Mouse (Mus musculus) intestine, embryonic 14.5 days (tissue): ENCODE measurements around the gene Gm19684. TPM values are rescaled to one million over a fixed set of nuclear protein-coding genes. Genes with fewer than 3 reads are reported as not detected.
"Not testable (repeated sequence)": the region's sequence is repeated elsewhere in the genome, so short reads cannot be mapped to it uniquely, and the experiment has no call there.

Source experiments
- ATAC-seq: fragments of 200-750 bp; cut with Nextera tagmentation; replicated peaks from 2 replicates; pipeline ENCODE4 v1.8.0; 2017; ENCODE audit warnings: low read depth, moderate number of reproducible peaks, moderate TSS enrichment, moderate library complexity; ENCODE audit not compliant: low FRiP score, low TSS enrichment
- DNase-seq: peaks from one replicate; pipeline ENCODE4 v3.0.0-alpha.2; 2018; ENCODE audit warnings: low spot score
- H3K27ac ChIP-seq: fragments of 300-500 bp; sonication (generic); 2 replicates; pipeline ENCODE4 v1.5.1; 2014; ENCODE audit warnings: low read depth, mild to moderate bottlenecking, control low read depth
- H3K27me3 ChIP-seq: fragments of 300-500 bp; sonication (generic); replicated peaks from 2 replicates; pipeline ENCODE4 v1.6.1; 2014; ENCODE audit warnings: low read length, control low read depth; ENCODE audit not compliant: control insufficient read depth, insufficient read depth
- H3K36me3 ChIP-seq: fragments of 300-500 bp; sonication (generic); 2 replicates; pipeline ENCODE4 v1.6.1; 2014; ENCODE audit warnings: low read length, control low read depth; ENCODE audit not compliant: control insufficient read depth, insufficient read depth
- H3K4me1 ChIP-seq: fragments of 300-500 bp; sonication (generic); replicated peaks from 2 replicates; pipeline ENCODE4 v1.6.1; 2014; ENCODE audit warnings: low read length, control low read depth, mixed read lengths; ENCODE audit not compliant: control insufficient read depth, insufficient read depth
- H3K4me2 ChIP-seq: fragments of 300-500 bp; sonication (generic); 2 replicates; pipeline ENCODE4 v1.6.1; 2014; ENCODE audit warnings: low read length
- H3K4me3 ChIP-seq: fragments of 300-500 bp; sonication (generic); 2 replicates; pipeline ENCODE4 v1.5.1; 2014; ENCODE audit warnings: low read depth, low read length, control low read depth, mixed read lengths
- H3K9ac ChIP-seq: fragments of 300-500 bp; sonication (generic); 2 replicates; pipeline ENCODE4 v1.6.1; 2014; ENCODE audit warnings: mild to moderate bottlenecking, low read length
- H3K9me3 ChIP-seq: fragments of 300-500 bp; sonication (generic); 2 replicates; pipeline ENCODE4 v1.6.1; 2016; ENCODE audit warnings: low read length, control low read depth; ENCODE audit not compliant: control insufficient read depth
- WGBS: fragments of 180-500 bp; shearing (Covaris S2); extraction: QIAGEN DNeasy Blood & Tissue Kit; methylation state at CpG from one replicate; pipeline ENCODE4 v1.1.7; 2014; 5-methylcytosine and 5-hydroxymethylcytosine counted together
- polyA plus RNA-seq: library from polyadenylated mRNA; unstranded; fragments of >200 nt; fragmentation: Nextera tagmentation; extraction: Ambion mirVana; gene quantifications from 2 replicates; pipeline ENCODE4 v1.2.1, GENCODE M21; 2014

Gene Gm19684
- polyA plus RNA-seq, 1 experiment from 2014 or later = not detected

- DNase-seq = peak; percentile 62
- Histone ChIP-seq H3K4me1 (0 out of 2 replicates have a peak, but pooled peaks cover 3% of the 10 kb centered on the region), H3K36me3 (no peaks in the 10 kb centered on the region), H3K9me3 (no peaks in the 10 kb centered on the region), H3K27me3 (peaks cover 74% of the 10 kb centered on the region), H3K27ac (no peak overlapping the region), H3K9ac (no peak overlapping the region), H3K4me2 (no peak overlapping the region), H3K4me3 (no peak overlapping the region)
- no peak for ATAC-seq
- WGBS = 2% methylated on average over 56 of the region's 56 CpGs
Observed at GRCm38 (mm10) chr17:36161129-36162051, 39.9 kb downstream of the Gm19684 start.

GRCm38 (mm10) chr17:36166901-36167300 is 45.4 kb downstream of the Gm19684 start:
- WGBS = 25% methylated on average over 2 of the region's 2 CpGs
- H3K27me3 ChIP-seq = peaks cover 77% of the 10 kb centered on the region
- H3K4me3 ChIP-seq = not testable (repeated sequence)

GRCm38 (mm10) chr17:36167306-36168038 is 46.0 kb downstream of the Gm19684 start:
- peak; percentile 27; the same call in 1 of the 2 replicates for ATAC-seq
- 2% methylated on average over 50 of the region's 51 CpGs for WGBS
- no peak overlapping the region for H3K27ac ChIP-seq
- H3K4me1 ChIP-seq = no peaks in the 10 kb centered on the region
- DNase-seq = peak; percentile 63
- no peaks in the 10 kb centered on the region for H3K9me3 ChIP-seq
- peak overlapping the region; percentile 28 for H3K4me3 ChIP-seq
- no peak overlapping the region for H3K9ac ChIP-seq
- H3K4me2 ChIP-seq = peak overlapping the region; percentile 48
- H3K36me3 ChIP-seq = no peaks in the 10 kb centered on the region
- peaks cover 71% of the 10 kb centered on the region for H3K27me3 ChIP-seq

More at GRCm38 (mm10) chr17:36166901-36167300, 45.4 kb downstream of the Gm19684 start:
- not testable (repeated sequence) for H3K36me3 ChIP-seq, H3K27ac ChIP-seq, H3K4me2 ChIP-seq, ATAC-seq, H3K9me3 ChIP-seq, H3K9ac ChIP-seq, H3K4me1 ChIP-seq
- peak; percentile 52 for DNase-seq

- H3K4me2 ChIP-seq = peak within 1 kb of the TSS; percentile 48
- peak within 1 kb of the TSS; percentile 28 for H3K4me3 ChIP-seq
- no peak within 1 kb of the TSS for H3K9ac ChIP-seq
- H3K27ac ChIP-seq = no peak within 1 kb of the TSS
- ATAC-seq = peak; percentile 68
- no peaks in the 10 kb centered on the region for H3K36me3 ChIP-seq
- 2% methylated on average over 59 of the region's 63 CpGs for WGBS
- no peaks in the 10 kb centered on the region for H3K9me3 ChIP-seq
- peaks cover 64% of the 10 kb centered on the region for H3K27me3 ChIP-seq
- no peaks in the 10 kb centered on the region for H3K4me1 ChIP-seq
- DNase-seq = peak; percentile 56
Observed at GRCm38 (mm10) chr17:36168039-36168652, 46.7 kb downstream of the Gm19684 start, which contains the start of gene Gm8909. Gm8909 (minus strand) TSS chr17:36168537.

GRCm38 (mm10) chr17:36169094-36169493 is 47.6 kb downstream of the Gm19684 start:
- H3K4me2 ChIP-seq, H3K36me3 ChIP-seq, H3K9ac ChIP-seq, H3K9me3 ChIP-seq, H3K27ac ChIP-seq, H3K4me1 ChIP-seq, ATAC-seq, H3K4me3 ChIP-seq: not testable (repeated sequence)
- WGBS = no CpG with 5 or more reads among the region's 1 CpGs
- H3K27me3 ChIP-seq = peaks cover 56% of the 10 kb centered on the region
- DNase-seq = peak; percentile 49

- peak; percentile 48 for DNase-seq
- Histone ChIP-seq H3K4me3 (no peak overlapping the region), H3K9me3 (no peaks in the 10 kb centered on the region), H3K27ac (no peak overlapping the region), H3K36me3 (no peaks in the 10 kb centered on the region), H3K27me3 (peaks cover 52% of the 10 kb centered on the region), H3K4me2 (no peak overlapping the region), H3K9ac (no peak overlapping the region), H3K4me1 (no peaks in the 10 kb centered on the region)
- ATAC-seq = no peak
Observed at GRCm38 (mm10) chr17:36169753-36170152, 48.3 kb downstream of the Gm19684 start.

- Histone ChIP-seq H3K27ac (no peak overlapping the region), H3K27me3 (peaks cover 46% of the 10 kb centered on the region), H3K9me3 (no peaks in the 10 kb centered on the region), H3K4me2 (no peak overlapping the region), H3K4me1 (no peaks in the 10 kb centered on the region), H3K9ac (no peak overlapping the region), H3K36me3 (no peaks in the 10 kb centered on the region), H3K4me3 (no peak overlapping the region)
- ATAC-seq (no peak), DNase-seq (no peak)
- WGBS = 34% methylated on average over 1 of the region's 1 CpGs
Observed at GRCm38 (mm10) chr17:36170287-36170814, 48.9 kb downstream of the Gm19684 start.

- ATAC-seq, H3K27ac ChIP-seq, H3K4me1 ChIP-seq, H3K4me2 ChIP-seq, H3K36me3 ChIP-seq, H3K9me3 ChIP-seq, H3K9ac ChIP-seq, DNase-seq, H3K4me3 ChIP-seq: not testable (repeated sequence)
- no CpG with 5 or more reads among the region's 2 CpGs for WGBS
- peaks cover 16% of the 10 kb centered on the region; the same call in 1 of the 2 replicates for H3K27me3 ChIP-seq
Observed at GRCm38 (mm10) chr17:36176132-36176531, 54.7 kb downstream of the Gm19684 start.
